In the genomic region with DNA sequence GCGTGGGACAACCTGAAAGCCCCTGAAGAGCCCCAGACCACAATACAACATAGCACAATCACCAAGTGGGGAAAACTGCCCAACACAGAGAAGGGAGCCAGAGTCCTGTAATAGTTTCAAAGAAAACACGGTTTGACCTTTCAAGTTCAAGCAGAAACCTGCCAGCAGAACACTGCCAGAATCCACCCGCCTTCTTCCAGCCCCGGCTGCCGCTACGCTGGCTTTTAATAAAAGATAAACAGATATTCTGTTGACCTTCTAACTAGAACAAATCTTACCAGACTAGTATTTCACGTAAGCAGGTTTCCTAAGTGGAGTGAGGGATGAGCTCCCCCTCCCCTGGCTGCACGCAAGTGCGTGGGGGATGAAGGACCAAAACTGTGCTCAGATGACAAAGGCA, we compare ENCODE assay signal across 18 mouse cellular contexts. TPM values are rescaled to one million over a fixed set of nuclear protein-coding genes. Genes with fewer than 3 reads are reported as not detected.
DNase-seq lines count a peak whose midpoint lies in the region; ATAC-seq lines count a peak whose summit lies in the region.
"Had no signal": no experiment of that assay in that cellular context is flagged by ENCODE, and none has a peak within 500 bp of the region (broad histone marks: within the 10 kb centered on the region; RNA-seq: fewer than 3 reads in every experiment).

No protein-coding gene starts in this region.

- H3K9ac ChIP-seq in lung, embryonic 16.5 days (ENCODE audit: low read length) = no peak overlapping the region
- H3K9ac ChIP-seq: hindbrain, embryonic 15.5 days; midbrain, embryonic 15.5 days; neural tube, embryonic 12.5 days had no signal

- H3K9me3 ChIP-seq in lung, embryonic 16.5 days (ENCODE audit: control insufficient read depth, low read length) = no peaks in the 10 kb centered on the region
- H3K9me3 ChIP-seq: forebrain, embryonic 10.5 days; hindbrain, embryonic 15.5 days; midbrain, embryonic 15.5 days; neural tube, embryonic 12.5 days had no signal

- H3K4me3 ChIP-seq in lung, embryonic 16.5 days (ENCODE audit: low read length) = no peak overlapping the region
- H3K4me3 ChIP-seq: forebrain, embryonic 10.5 days; hindbrain, embryonic 15.5 days; midbrain, embryonic 15.5 days; neural tube, embryonic 12.5 days had no signal

- no peak for ATAC-seq in lung, embryonic 16.5 days (ENCODE audit: low read depth)
- no peak for ATAC-seq in megakaryocyte progenitor cell, adult 5-6 weeks (replicated peaks; ENCODE audit: poor library complexity)
- ATAC-seq: lung, postnatal 0 days; midbrain, embryonic 15.5 days; Patski had no signal

- peak overlapping the region; percentile 33; the same call in 1 of the 2 replicates for H3K27ac ChIP-seq in lung, embryonic 16.5 days (ENCODE audit: low read length)
- H3K27ac ChIP-seq: forebrain, embryonic 10.5 days; hindbrain, embryonic 15.5 days; midbrain, embryonic 15.5 days; neural tube, embryonic 12.5 days had no signal

- no peaks in the 10 kb centered on the region for H3K36me3 ChIP-seq in lung, embryonic 16.5 days (ENCODE audit: control insufficient read depth, insufficient read depth, low read length)
- H3K36me3 ChIP-seq: forebrain, embryonic 10.5 days had no signal

- H3K4me2 ChIP-seq in lung, embryonic 16.5 days (ENCODE audit: low read depth, low read length) = no peak overlapping the region
- H3K4me2 ChIP-seq: hindbrain, embryonic 15.5 days; midbrain, embryonic 15.5 days; neural tube, embryonic 12.5 days had no signal

- peak; percentile 19 to 42 for DNase-seq in heart, adult 9 months (ENCODE audit: low spot score in 2 of 2)
- DNase-seq in heart, postnatal 25 days (ENCODE audit: low spot score) = no peak
- no peak for DNase-seq in lung, postnatal 14 days
- peak; percentile 63 to 67 for DNase-seq in heart, postnatal 10 days
- peak; percentile 36 to 45 for DNase-seq in kidney, postnatal 36 days
- DNase-seq: cerebellum, adult 8-10 months; thymus, postnatal 25 days had no signal

- peaks cover 5% of the 10 kb centered on the region for H3K4me1 ChIP-seq in lung, embryonic 16.5 days (replicated peaks; ENCODE audit: control insufficient read depth, insufficient read depth, low read length)
- H3K4me1 ChIP-seq: hindbrain, embryonic 15.5 days; midbrain, embryonic 15.5 days; neural tube, embryonic 12.5 days had no signal

- intact Hi-C loops in heart, postnatal 25 days (cut with DNase I) = no loop called here
- intact Hi-C loops in heart, postnatal 10 days (cut with DNase I) = loop anchor here (5.0 kb wide), 1 partner anchor 137 kb away; no protein-coding TSS in a partner anchor

- 42% methylated on average over 9 of the region's 9 CpGs for WGBS in lung, embryonic 16.5 days

- no peaks in the 10 kb centered on the region for H3K27me3 ChIP-seq in lung, embryonic 16.5 days (ENCODE audit: control insufficient read depth, insufficient read depth, low read depth, low read length)
- H3K27me3 ChIP-seq: CH12.LX; hindbrain, embryonic 15.5 days; midbrain, embryonic 15.5 days; neural tube, embryonic 12.5 days; Patski had no signal

RNA-seq across cellular contexts. Expression of a gene that starts 23.8 kb away (rescaled TPM):
- total RNA-seq in heart, postnatal 25 days (2021) = not detected
- polyA plus RNA-seq in lung, embryonic 16.5 days (2015; fragmentation: Nextera tagmentation; extraction: Ambion mirVana) = not detected in 2 replicates
- total RNA-seq in heart, postnatal 10 days (2021) = not detected
- total RNA-seq in megakaryocyte progenitor cell, adult 5-6 weeks (2015) = not detected in 2 replicates
- not detected in 2 replicates for total RNA-seq in megakaryocyte progenitor cell, adult 5-6 weeks (2017)
- total RNA-seq: CH12.LX; layer of hippocampus, postnatal 10 days had no signal
- polyA plus RNA-seq: forebrain, embryonic 10.5 days; hindbrain, embryonic 15.5 days; limb, embryonic 11.5 days; lung, postnatal 0 days; midbrain, embryonic 15.5 days; neural tube, embryonic 12.5 days; Patski had no signal

RNA-seq across cellular contexts. Expression of a gene that starts 33.2 kb away (rescaled TPM):
- not detected for total RNA-seq in heart, postnatal 25 days (2021)
- not detected in 2 replicates for polyA plus RNA-seq in lung, embryonic 16.5 days (2015; fragmentation: Nextera tagmentation; extraction: Ambion mirVana)
- total RNA-seq in heart, postnatal 10 days (2021) = not detected
- total RNA-seq in megakaryocyte progenitor cell, adult 5-6 weeks (2015) = not detected in 2 replicates
- not detected in 2 replicates for total RNA-seq in megakaryocyte progenitor cell, adult 5-6 weeks (2017)
- total RNA-seq: CH12.LX; layer of hippocampus, postnatal 10 days had no signal
- polyA plus RNA-seq: forebrain, embryonic 10.5 days; hindbrain, embryonic 15.5 days; limb, embryonic 11.5 days; lung, postnatal 0 days; midbrain, embryonic 15.5 days; neural tube, embryonic 12.5 days; Patski had no signal

RNA-seq across cellular contexts. Expression of a gene that starts 47.8 kb away (rescaled TPM):
- not detected for total RNA-seq in heart, postnatal 25 days (2021)
- not detected in 2 replicates for polyA plus RNA-seq in lung, embryonic 16.5 days (2015; fragmentation: Nextera tagmentation; extraction: Ambion mirVana)
- not detected for total RNA-seq in heart, postnatal 10 days (2021)
- not detected in 2 replicates for total RNA-seq in megakaryocyte progenitor cell, adult 5-6 weeks (2015)
- not detected in 2 replicates for total RNA-seq in megakaryocyte progenitor cell, adult 5-6 weeks (2017)
- total RNA-seq: CH12.LX; layer of hippocampus, postnatal 10 days had no signal
- polyA plus RNA-seq: forebrain, embryonic 10.5 days; hindbrain, embryonic 15.5 days; limb, embryonic 11.5 days; lung, postnatal 0 days; midbrain, embryonic 15.5 days; neural tube, embryonic 12.5 days; Patski had no signal

Comparison
In these comparisons a context has a peak if more than half of its experiments do, and no peak if none do; other contexts are left out.
1. DNase-seq: peak in heart, adult 9 months (2 of 2), heart, postnatal 10 days (2 of 2) and kidney, postnatal 36 days (2 of 2); none in heart, postnatal 25 days (single experiment) and lung, postnatal 14 days (single experiment).